Mouse (Mus musculus) MEL (cell line): Measurements from ENCODE around the gene Unc5cl.

Source experiments
- CHD2 ChIP-seq: IDR thresholded peaks from 2 replicates; pipeline ENCODE4 v1.6.1; 2011; ENCODE audit warnings: low read length, improper control_type of control experiment
- EP300 ChIP-seq, 2 experiments: IDR thresholded peaks; 2 replicates each; pipeline ENCODE4 v1.6.1; 2011; ENCODE audit warnings: improper control_type of control experiment in 2 of 2, low read length in 2 of 2, low read depth in 1 of 2, mild to moderate bottlenecking in 1 of 2
- HCFC1 ChIP-seq: IDR thresholded peaks from 2 replicates; pipeline ENCODE4 v1.6.1; 2012; ENCODE audit warnings: low read depth, mild to moderate bottlenecking, inconsistent platforms, low read length, improper control_type of control experiment, moderate library complexity
- SIN3A ChIP-seq: IDR thresholded peaks from 2 replicates; pipeline ENCODE4 v1.6.1; 2012; ENCODE audit warnings: low read length, improper control_type of control experiment, inconsistent platforms
- ZNF384 ChIP-seq: IDR thresholded peaks from 2 replicates; pipeline ENCODE4 v1.6.1; 2012; ENCODE audit warnings: low read depth, mild to moderate bottlenecking, inconsistent platforms, low read length, improper control_type of control experiment

DNA sequence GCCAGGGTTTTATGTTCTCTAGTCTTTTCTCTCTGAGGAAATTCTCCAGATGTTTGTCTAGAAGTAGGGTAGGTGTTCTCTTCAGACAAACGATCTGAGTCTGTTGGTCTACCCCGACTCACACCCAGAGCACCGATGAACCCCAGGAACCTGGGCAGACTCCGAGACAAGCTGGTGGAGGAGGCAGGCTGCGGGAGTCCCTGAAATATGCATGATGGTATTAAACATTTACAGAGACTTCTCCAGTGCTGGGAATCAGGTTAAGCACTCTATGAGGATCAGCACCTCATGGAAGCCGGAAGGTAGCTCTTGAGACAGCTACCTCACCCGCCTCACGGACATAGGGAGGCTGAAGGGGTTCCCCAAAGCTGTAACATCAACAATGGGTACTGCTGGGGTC is 37.9 kb downstream of the Unc5cl start:
- TF ChIP-seq HCFC1: no peak
- TF ChIP-seq CHD2: no peak
- TF ChIP-seq SIN3A: no peak
- no peak for TF ChIP-seq EP300 (IDR thresholded peaks at IDR 0.05; ENCODE audit: low read depth in 1 of 2, low read length in 2 of 2)
- TF ChIP-seq ZNF384: no peak
